Mouse (Mus musculus) myocyte (in vitro differentiated cells): ENCODE measurements around the gene Eif3g. TPM values are rescaled to one million over a fixed set of nuclear protein-coding genes. Genes with fewer than 3 reads are reported as not detected.

Source experiments
- H3K27me3 ChIP-seq: one replicate; pipeline ENCODE4 v1.6.1; 2011; ENCODE audit not compliant: control insufficient read depth, insufficient read depth, insufficient read length
- H3K36me3 ChIP-seq: one replicate; pipeline ENCODE4 v1.6.1; 2011; ENCODE audit not compliant: control insufficient read depth, insufficient read depth
- H3K4me2 ChIP-seq: one replicate; pipeline ENCODE4 v1.6.1; 2011; ENCODE audit warnings: low read depth, control low read depth
- H3K4me3 ChIP-seq: one replicate; pipeline ENCODE4 v1.5.1; 2011; ENCODE audit warnings: mild to moderate bottlenecking, control low read depth, moderate library complexity
- H3K79me2 ChIP-seq: one replicate; pipeline ENCODE4 v1.6.1; 2011; ENCODE audit not compliant: control insufficient read depth, insufficient read depth
- H3ac ChIP-seq: one replicate; pipeline ENCODE4 v1.6.1; 2011; ENCODE audit not compliant: control insufficient read depth, insufficient read length
- CEBPB ChIP-seq: IDR thresholded peaks from 2 replicates; pipeline ENCODE4 v1.6.1; 2011; ENCODE audit warnings: mild to moderate bottlenecking, moderate library complexity; ENCODE audit not compliant: poor library complexity, insufficient read depth, severe bottlenecking
- E2F4 ChIP-seq: IDR thresholded peaks from one replicate; pipeline ENCODE4 v1.6.1; 2011; ENCODE audit warnings: mild to moderate bottlenecking, control low read depth, moderate library complexity; ENCODE audit not compliant: insufficient read depth
- MAX ChIP-seq: IDR thresholded peaks from one replicate; pipeline ENCODE4 v1.6.1; 2011; ENCODE audit warnings: low read depth, mild to moderate bottlenecking, control low read depth
- MYOD1 ChIP-seq, 3 experiments: IDR thresholded peaks; one replicate each; pipeline ENCODE4 v1.6.1; 2011; ENCODE audit warnings: control low read depth in 2 of 3, low read depth in 2 of 3, mild to moderate bottlenecking in 2 of 3, moderate library complexity in 1 of 3; ENCODE audit not compliant: insufficient read length in 2 of 3, control insufficient read depth in 1 of 3
- MYOG ChIP-seq, 3 experiments: IDR thresholded peaks; one replicate each; pipeline ENCODE4 v1.6.1; 2011; ENCODE audit warnings: control low read depth in 2 of 3, low read depth in 2 of 3, mild to moderate bottlenecking in 2 of 3; ENCODE audit not compliant: insufficient read length in 2 of 3, control insufficient read depth in 1 of 3, insufficient read depth in 1 of 3
- POLR2A ChIP-seq: IDR thresholded peaks from one replicate; pipeline ENCODE4 v1.6.1; 2011; ENCODE audit warnings: low read depth, mild to moderate bottlenecking, control low read depth, moderate library complexity; ENCODE audit not compliant: insufficient read length
- POLR2AphosphoS2 ChIP-seq: IDR thresholded peaks from one replicate; pipeline ENCODE4 v1.6.1; 2011; ENCODE audit warnings: low read depth, control low read depth; ENCODE audit not compliant: insufficient read length
- REST ChIP-seq: IDR thresholded peaks from one replicate; pipeline ENCODE4 v1.6.1; 2011; ENCODE audit warnings: mild to moderate bottlenecking, control low read depth, moderate library complexity; ENCODE audit not compliant: insufficient read depth, insufficient read length
- SRF ChIP-seq: IDR thresholded peaks from one replicate; pipeline ENCODE4 v1.6.1; 2011; ENCODE audit warnings: low read depth; ENCODE audit not compliant: control insufficient read depth, insufficient read length
- TCF12 ChIP-seq: IDR thresholded peaks from one replicate; pipeline ENCODE4 v1.6.1; 2011; ENCODE audit warnings: mild to moderate bottlenecking, control low read depth; ENCODE audit not compliant: poor library complexity, insufficient read depth, severe bottlenecking
- TCF3 ChIP-seq: IDR thresholded peaks from one replicate; pipeline ENCODE4 v1.6.1; 2011; ENCODE audit warnings: low read depth, control low read depth; ENCODE audit not compliant: insufficient read length
- USF1 ChIP-seq: IDR thresholded peaks from one replicate; pipeline ENCODE4 v1.6.1; 2011; ENCODE audit warnings: low read depth, mild to moderate bottlenecking, control low read depth, moderate library complexity
- polyA plus RNA-seq: library from polyadenylated mRNA; unstranded; fragments of >200 nt; fragmentation: generic; extraction: Trizol; gene quantifications from one replicate; pipeline ENCODE4 v1.2.1, GENCODE M21; 2012; ENCODE audit warnings: missing spikeins

Gene Eif3g
- polyA plus RNA-seq, 1 experiment = 202 TPM

GRCm38 (mm10) chr9:20943396-20943795, 45.0 kb upstream of the Eif3g start:
- H3K36me3 ChIP-seq = peaks cover 10% of the 10 kb centered on the region
- no peak overlapping the region for H3K4me3 ChIP-seq
- TF ChIP-seq MAX (no peak), TCF3 (no peak), TCF12 (no peak), CEBPB (no peak), POLR2A (no peak), USF1 (no peak), MYOD1 (IDR thresholded peaks at IDR 0.05; ENCODE audit: control insufficient read depth in 1 of 3, insufficient read length in 2 of 3, low read depth in 2 of 3) (peak; percentile 13 to 87 (median 77)), SRF (peak; percentile 81), MYOG (IDR thresholded peaks at IDR 0.05; ENCODE audit: control insufficient read depth in 1 of 3, insufficient read depth in 1 of 3, insufficient read length in 2 of 3, low read depth in 2 of 3) (peak; percentile 22 to 73 (median 51)), E2F4 (no peak), REST (no peak), POLR2AphosphoS2 (no peak)
- H3K79me2 ChIP-seq = peaks cover 62% of the 10 kb centered on the region
- peak overlapping the region; percentile 66 for H3K4me2 ChIP-seq
- H3ac ChIP-seq = no peak overlapping the region
- no peaks in the 10 kb centered on the region for H3K27me3 ChIP-seq

GRCm38 (mm10) chr9:20923258-20923657, 24.8 kb upstream of the Eif3g start:
- Histone ChIP-seq H3K4me2 (no peak overlapping the region), H3K4me3 (no peak overlapping the region), H3K36me3 (peaks cover 12% of the 10 kb centered on the region), H3K79me2 (no peaks in the 10 kb centered on the region), H3K27me3 (no peaks in the 10 kb centered on the region), H3ac (no peak overlapping the region)
- no peak for TF ChIP-seq E2F4
- TF ChIP-seq CEBPB = no peak
- TF ChIP-seq TCF3 = no peak
- no peak for TF ChIP-seq POLR2AphosphoS2
- no peak for TF ChIP-seq MYOG (IDR thresholded peaks at IDR 0.05; ENCODE audit: control insufficient read depth in 1 of 3, insufficient read depth in 1 of 3, insufficient read length in 2 of 3, low read depth in 2 of 3)
- TF ChIP-seq POLR2A = no peak
- no peak for TF ChIP-seq MAX
- no peak for TF ChIP-seq TCF12
- TF ChIP-seq MYOD1 (IDR thresholded peaks at IDR 0.05; ENCODE audit: control insufficient read depth in 1 of 3, insufficient read length in 2 of 3, low read depth in 2 of 3) = no peak
- TF ChIP-seq SRF = no peak
- no peak for TF ChIP-seq USF1
- TF ChIP-seq REST = no peak

GRCm38 (mm10) chr9:20916160-20916559, 17.7 kb upstream of the Eif3g start:
- TF ChIP-seq POLR2AphosphoS2 (no peak), CEBPB (no peak), TCF12 (no peak), TCF3 (no peak), REST (no peak), MAX (no peak), MYOD1 (IDR thresholded peaks at IDR 0.05; ENCODE audit: control insufficient read depth in 1 of 3, insufficient read length in 2 of 3, low read depth in 2 of 3) (no peak), E2F4 (no peak), USF1 (no peak), SRF (no peak), MYOG (IDR thresholded peaks at IDR 0.05; ENCODE audit: control insufficient read depth in 1 of 3, insufficient read depth in 1 of 3, insufficient read length in 2 of 3, low read depth in 2 of 3) (no peak), POLR2A (no peak)
- Histone ChIP-seq H3ac (no peak overlapping the region), H3K4me2 (no peak overlapping the region), H3K27me3 (no peaks in the 10 kb centered on the region), H3K4me3 (no peak overlapping the region), H3K79me2 (no peaks in the 10 kb centered on the region), H3K36me3 (peaks cover 3% of the 10 kb centered on the region)

- Histone ChIP-seq H3K36me3 (peaks cover 6% of the 10 kb centered on the region), H3ac (no peak overlapping the region), H3K27me3 (no peaks in the 10 kb centered on the region), H3K79me2 (no peaks in the 10 kb centered on the region), H3K4me3 (no peak overlapping the region), H3K4me2 (no peak overlapping the region)
- TF ChIP-seq TCF3 (no peak), MYOG (IDR thresholded peaks at IDR 0.05; ENCODE audit: control insufficient read depth in 1 of 3, insufficient read depth in 1 of 3, insufficient read length in 2 of 3, low read depth in 2 of 3) (no peak), MYOD1 (IDR thresholded peaks at IDR 0.05; ENCODE audit: control insufficient read depth in 1 of 3, insufficient read length in 2 of 3, low read depth in 2 of 3) (no peak), TCF12 (no peak), CEBPB (no peak), SRF (no peak), USF1 (no peak), REST (no peak), MAX (no peak), POLR2A (no peak), E2F4 (no peak), POLR2AphosphoS2 (no peak)
These were observed 11.5 kb upstream of the Eif3g start for GRCm38 (mm10) chr9:20909948-20910347.

- Histone ChIP-seq H3K27me3 (no peaks in the 10 kb centered on the region), H3K36me3 (peaks cover 6% of the 10 kb centered on the region), H3K4me3 (no peak overlapping the region), H3ac (no peak overlapping the region), H3K79me2 (peaks cover 10% of the 10 kb centered on the region), H3K4me2 (no peak overlapping the region)
- TF ChIP-seq REST = no peak
These were observed 3.7 kb upstream of the Eif3g start for GRCm38 (mm10) chr9:20902174-20902491.
